Mouse (Mus musculus): Measurements from ENCODE around the gene Fam50b. TPM values are rescaled to one million over a fixed set of nuclear protein-coding genes. Genes with fewer than 3 reads are reported as not detected.
A peak's percentile ranks its signal among the peaks of the same experiment; 100 is the strongest.

Gene Fam50b
- total RNA-seq, 2 experiments from 2014 or later = not detected

- no peak for DNase-seq (ENCODE audit: extremely low spot score in 1 of 2, low spot score in 2 of 2)
- intact Hi-C loops (cut with DNase I) = no loop called here
- Histone ChIP-seq H3K4me3 (no peak overlapping the region), H3K27ac (no peak overlapping the region)
- TF ChIP-seq CTCF (IDR thresholded peaks at IDR 0.05) = no peak; the same call in 1 of the 2 replicates
These were observed 46.4 kb downstream of the Fam50b start for GRCm38 (mm10) chr13:34780856-34781610.

GRCm38 (mm10) chr13:34781611-34782009 is 47.0 kb downstream of the Fam50b start:
- intact Hi-C loops (cut with DNase I) = no loop called here
- TF ChIP-seq CTCF (IDR thresholded peaks at IDR 0.05) = no peak
- Histone ChIP-seq H3K4me3 (no peak overlapping the region), H3K27ac (no peak overlapping the region)
- DNase-seq (ENCODE audit: extremely low spot score in 1 of 2, low spot score in 2 of 2) = no peak

- DNase-seq (ENCODE audit: extremely low spot score in 1 of 2, low spot score in 2 of 2) = no peak
- H3K27ac ChIP-seq = no peak overlapping the region
- TF ChIP-seq CTCF (IDR thresholded peaks at IDR 0.05) = no peak
- intact Hi-C loops (cut with DNase I) = no loop called here
- H3K4me3 ChIP-seq = no peak overlapping the region
These were observed 50.2 kb downstream of the Fam50b start for GRCm38 (mm10) chr13:34784818-34785217.

- no peak overlapping the region for H3K27ac ChIP-seq
- no peak for DNase-seq (ENCODE audit: extremely low spot score in 1 of 2, low spot score in 2 of 2)
- TF ChIP-seq CTCF (IDR thresholded peaks at IDR 0.05) = no peak
- intact Hi-C loops (cut with DNase I) = no loop called here
- no peak overlapping the region for H3K4me3 ChIP-seq
These were observed 52.0 kb downstream of the Fam50b start for GRCm38 (mm10) chr13:34786634-34787033.

- intact Hi-C loops (cut with DNase I) = no loop called here
- no peak for TF ChIP-seq CTCF (IDR thresholded peaks at IDR 0.05)
- DNase-seq (ENCODE audit: extremely low spot score in 1 of 2, low spot score in 2 of 2) = no peak
- H3K27ac ChIP-seq = no peak overlapping the region
- H3K4me3 ChIP-seq = no peak overlapping the region
These were observed 52.9 kb downstream of the Fam50b start for GRCm38 (mm10) chr13:34787546-34787945.

- H3K4me3 ChIP-seq = no peak overlapping the region
- intact Hi-C loops (cut with DNase I) = no loop called here
- TF ChIP-seq CTCF (IDR thresholded peaks at IDR 0.05) = no peak
- no peak overlapping the region for H3K27ac ChIP-seq
- DNase-seq (ENCODE audit: extremely low spot score in 1 of 2, low spot score in 2 of 2) = no peak
These were observed 54.6 kb downstream of the Fam50b start for GRCm38 (mm10) chr13:34789176-34789818.

GRCm38 (mm10) chr13:34793066-34793465 is 58.4 kb downstream of the Fam50b start:
- no peak for DNase-seq (ENCODE audit: extremely low spot score in 1 of 2, low spot score in 2 of 2)
- no peak for TF ChIP-seq CTCF (IDR thresholded peaks at IDR 0.05)
- intact Hi-C loops (cut with DNase I) = loop anchor here (1.0 to 10.0 kb wide), 2 partner anchors 150 to 608 kb away; no protein-coding TSS in a partner anchor
- no peak overlapping the region for H3K4me3 ChIP-seq
- H3K27ac ChIP-seq = no peak overlapping the region

GRCm38 (mm10) chr13:34793816-34794215 is 59.2 kb downstream of the Fam50b start:
- TF ChIP-seq CTCF (IDR thresholded peaks at IDR 0.05) = peak; percentile 75
- no peak overlapping the region for H3K27ac ChIP-seq
- DNase-seq (ENCODE audit: extremely low spot score in 1 of 2, low spot score in 2 of 2) = peak; percentile 32 to 58
- intact Hi-C loops (cut with DNase I) = loop anchor here (1.0 to 10.0 kb wide), 3 partner anchors 71 to 609 kb away; no protein-coding TSS in a partner anchor
- no peak overlapping the region for H3K4me3 ChIP-seq

GRCm38 (mm10) chr13:34794426-34794825 is 59.8 kb downstream of the Fam50b start:
- TF ChIP-seq CTCF (IDR thresholded peaks at IDR 0.05) = no peak
- H3K4me3 ChIP-seq = no peak overlapping the region
- intact Hi-C loops (cut with DNase I) = loop anchor here (2.0 to 10.0 kb wide), 2 partner anchors 70 to 610 kb away; no protein-coding TSS in a partner anchor
- no peak for DNase-seq (ENCODE audit: extremely low spot score in 1 of 2, low spot score in 2 of 2)
- no peak overlapping the region for H3K27ac ChIP-seq

Other genes with a start within 250 kb of the Fam50b start
- gene Pxdc1, start 81.4 kb upstream of the Fam50b start, total RNA-seq (2021) = 1 to 10 TPM; 4.3 to 7.1 TPM
- gene Prpf4b, start 140.5 kb downstream of the Fam50b start, total RNA-seq (2021) = 10 to 100 TPM; 95.6 to 95.8 TPM
- gene Fam217a, start 189.5 kb downstream of the Fam50b start, total RNA-seq (2021) = under 1 TPM; 0.49 to 0.57 TPM
- not detected for gene 4933417A18Rik, start 189.6 kb downstream of the Fam50b start, total RNA-seq (2021)
- gene Eci3, start 229.0 kb downstream of the Fam50b start, total RNA-seq (2021) = under 1 TPM; 0.44 to 0.66 TPM

All from left cerebral cortex, adult 2 months (tissue).